Mouse (Mus musculus) brain, embryonic 14.5 days (tissue): ENCODE results near the gene Nap1l1.

Experiments used
- CTCF ChIP-seq: fragments of 200-500 bp; IDR thresholded peaks from 2 replicates; pipeline ENCODE4 v1.5.1; 2012; ENCODE audit warnings: inconsistent platforms, mild to moderate bottlenecking, moderate library complexity, borderline replicate concordance; ENCODE audit not compliant: insufficient read depth, insufficient read length; ENCODE audit errors: extremely low read depth
- POLR2A ChIP-seq: fragments of 200-500 bp; IDR thresholded peaks from 2 replicates; pipeline ENCODE4 v1.6.1; 2012; ENCODE audit warnings: mild to moderate bottlenecking, inconsistent platforms, borderline replicate concordance; ENCODE audit not compliant: poor library complexity, insufficient read depth, insufficient read length, severe bottlenecking; ENCODE audit errors: extremely low read depth

- no peak for TF ChIP-seq CTCF
- TF ChIP-seq POLR2A: no peak
These were observed 30.7 kb downstream of the Nap1l1 start for GRCm38 (mm10) chr10:111503716-111504115.
